Mouse (Mus musculus) splenic B cell, adult 2 months (primary cell): Measurements from ENCODE around the gene Otx2.

Experiments
- DNase-seq: peaks from one replicate; pipeline ENCODE4 v3.0.0-alpha.2; 2011; ENCODE audit warnings: low read depth, low spot score
- H3K27me3 ChIP-seq: 2 replicates; pipeline ENCODE4 v1.6.1; 2012; ENCODE audit warnings: mild to moderate bottlenecking, low read length, moderate library complexity, mixed read lengths; ENCODE audit not compliant: control insufficient read depth, poor library complexity, insufficient read depth, severe bottlenecking
- H3K36me3 ChIP-seq: 2 replicates; pipeline ENCODE4 v1.6.1; 2012; ENCODE audit warnings: mild to moderate bottlenecking, low read length, moderate library complexity, mixed read lengths; ENCODE audit not compliant: control insufficient read depth, poor library complexity, insufficient read depth, severe bottlenecking

The Otx2 gene

GRCm38 (mm10) chr14:48672611-48673176 is 925 bp downstream of the Otx2 start:
- Histone ChIP-seq H3K27me3 (peaks cover 2% of the 10 kb centered on the region), H3K36me3 (no peaks in the 10 kb centered on the region)
- no peak for DNase-seq

GRCm38 (mm10) chr14:48671480-48672240 is 2.0 kb downstream of the Otx2 start:
- DNase-seq = no peak

GRCm38 (mm10) chr14:48670761-48671479 is 2.7 kb downstream of the Otx2 start:
- no peak for DNase-seq
- Histone ChIP-seq H3K27me3 (peaks cover 2% of the 10 kb centered on the region), H3K36me3 (no peaks in the 10 kb centered on the region)

More at GRCm38 (mm10) chr14:48671480-48672240, 2.0 kb downstream of the Otx2 start:
- Histone ChIP-seq H3K36me3 (no peaks in the 10 kb centered on the region), H3K27me3 (peaks cover 2% of the 10 kb centered on the region)

- H3K27me3 ChIP-seq = peaks cover 2% of the 10 kb centered on the region
- DNase-seq = no peak
- H3K36me3 ChIP-seq = no peaks in the 10 kb centered on the region
Measured at GRCm38 (mm10) chr14:48670258-48670630, 3.4 kb downstream of the Otx2 start.

- DNase-seq = no peak
Measured at GRCm38 (mm10) chr14:48669541-48670257, 3.9 kb downstream of the Otx2 start.

DNA sequence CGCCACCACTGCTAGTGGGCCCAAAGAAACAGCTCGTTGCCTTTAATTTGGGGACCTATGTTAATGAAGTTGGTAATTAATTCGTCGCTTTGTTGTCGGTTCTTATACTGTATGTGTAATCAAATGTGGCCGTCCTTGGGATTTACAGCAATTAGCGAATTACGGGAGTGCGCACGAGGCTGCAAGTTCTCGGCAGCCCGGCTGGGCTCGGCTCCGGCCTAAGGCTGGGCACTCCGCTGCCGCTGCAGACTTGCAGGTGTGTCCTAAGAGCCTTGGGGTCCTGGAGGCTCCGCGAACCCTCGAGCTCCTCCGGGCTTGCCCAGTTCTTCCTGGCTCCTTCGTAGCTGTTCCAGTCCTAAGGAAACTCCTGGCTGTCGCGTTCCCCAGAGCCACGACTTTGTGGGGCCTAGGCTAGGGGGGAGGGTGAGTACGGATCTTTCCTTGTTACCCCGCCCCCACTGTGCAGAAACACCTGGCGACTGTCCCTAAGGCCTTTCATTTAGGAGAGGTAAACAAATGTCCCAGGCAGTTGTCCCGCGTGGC is 4.8 kb downstream of the Otx2 start:
- H3K27me3 ChIP-seq = peaks cover 2% of the 10 kb centered on the region
- no peaks in the 10 kb centered on the region for H3K36me3 ChIP-seq
- no peak for DNase-seq

More at GRCm38 (mm10) chr14:48669541-48670257, 3.9 kb downstream of the Otx2 start:
- peaks cover 2% of the 10 kb centered on the region for H3K27me3 ChIP-seq
- no peaks in the 10 kb centered on the region for H3K36me3 ChIP-seq

- Histone ChIP-seq H3K27me3 (peaks cover 2% of the 10 kb centered on the region), H3K36me3 (no peaks in the 10 kb centered on the region)
- DNase-seq = no peak
Measured at GRCm38 (mm10) chr14:48668051-48668481, 5.6 kb downstream of the Otx2 start.

GRCm38 (mm10) chr14:48667396-48667795 is 6.2 kb downstream of the Otx2 start:
- no peak for DNase-seq
- H3K36me3 ChIP-seq = no peaks in the 10 kb centered on the region
- peaks cover 2% of the 10 kb centered on the region for H3K27me3 ChIP-seq

DNA sequence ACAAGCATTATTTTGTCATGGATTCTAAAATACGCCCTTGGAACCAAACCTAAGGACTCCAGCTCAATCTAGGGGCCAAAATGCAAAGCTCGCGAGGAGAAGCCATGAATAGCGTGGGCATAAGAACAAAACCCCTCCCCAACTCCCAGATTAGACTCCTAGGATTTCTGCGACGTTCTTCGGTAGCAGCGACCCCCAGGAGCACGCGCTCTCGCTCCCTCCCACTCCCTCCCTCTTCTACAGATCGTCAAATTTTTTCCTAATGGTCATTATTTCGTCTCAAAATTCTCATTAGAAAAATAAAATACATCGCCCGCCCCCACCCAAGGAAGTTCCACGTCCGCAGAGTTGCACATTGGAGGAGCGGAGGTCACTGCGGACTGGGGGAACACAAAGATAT is 6.8 kb downstream of the Otx2 start:
- H3K36me3 ChIP-seq = no peaks in the 10 kb centered on the region
- H3K27me3 ChIP-seq = peaks cover 2% of the 10 kb centered on the region
- DNase-seq = no peak

DNA sequence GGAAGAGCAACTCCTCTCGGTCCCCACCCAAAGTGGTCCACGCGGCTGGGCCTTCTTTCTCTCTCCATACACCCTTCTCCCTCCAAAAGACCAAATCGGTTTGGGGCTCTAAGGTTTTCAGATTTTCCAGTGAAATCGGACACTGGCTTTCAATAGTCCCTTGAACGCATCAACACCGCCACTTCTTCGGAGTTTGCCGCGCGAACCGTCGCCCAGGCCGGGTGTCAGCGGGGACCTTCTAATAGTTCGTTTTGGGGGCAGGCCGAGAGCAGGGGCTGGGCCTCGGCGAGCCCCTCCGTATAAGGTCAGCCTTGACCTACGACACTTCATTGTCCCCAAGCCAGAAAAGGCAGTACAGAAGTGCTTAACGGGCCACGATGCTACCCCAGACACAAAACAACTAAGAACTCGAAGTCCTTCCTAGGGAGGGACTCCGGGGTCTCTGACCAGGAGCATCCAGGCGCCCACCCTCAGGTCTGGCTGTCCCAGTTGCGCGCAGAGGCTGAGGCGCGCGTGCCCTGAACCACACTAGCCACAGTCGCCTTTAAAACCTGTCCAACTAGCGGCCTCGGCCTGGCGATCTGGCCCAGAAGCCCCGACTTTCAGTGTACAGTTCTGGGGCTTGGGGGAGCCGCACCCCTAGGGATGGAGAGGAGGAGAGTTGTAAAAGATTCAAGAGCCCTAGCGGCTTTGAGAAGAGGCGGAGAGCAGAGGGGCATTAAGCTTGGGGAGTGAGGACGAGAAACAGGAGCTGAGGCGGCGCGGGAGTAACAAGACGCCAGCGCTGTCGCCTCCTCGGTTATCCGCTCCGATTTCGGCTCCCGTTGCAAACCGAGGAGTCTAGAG is 7.6 kb downstream of the Otx2 start:
- DNase-seq = no peak
- no peaks in the 10 kb centered on the region for H3K36me3 ChIP-seq
- H3K27me3 ChIP-seq = peaks cover 2% of the 10 kb centered on the region

DNA sequence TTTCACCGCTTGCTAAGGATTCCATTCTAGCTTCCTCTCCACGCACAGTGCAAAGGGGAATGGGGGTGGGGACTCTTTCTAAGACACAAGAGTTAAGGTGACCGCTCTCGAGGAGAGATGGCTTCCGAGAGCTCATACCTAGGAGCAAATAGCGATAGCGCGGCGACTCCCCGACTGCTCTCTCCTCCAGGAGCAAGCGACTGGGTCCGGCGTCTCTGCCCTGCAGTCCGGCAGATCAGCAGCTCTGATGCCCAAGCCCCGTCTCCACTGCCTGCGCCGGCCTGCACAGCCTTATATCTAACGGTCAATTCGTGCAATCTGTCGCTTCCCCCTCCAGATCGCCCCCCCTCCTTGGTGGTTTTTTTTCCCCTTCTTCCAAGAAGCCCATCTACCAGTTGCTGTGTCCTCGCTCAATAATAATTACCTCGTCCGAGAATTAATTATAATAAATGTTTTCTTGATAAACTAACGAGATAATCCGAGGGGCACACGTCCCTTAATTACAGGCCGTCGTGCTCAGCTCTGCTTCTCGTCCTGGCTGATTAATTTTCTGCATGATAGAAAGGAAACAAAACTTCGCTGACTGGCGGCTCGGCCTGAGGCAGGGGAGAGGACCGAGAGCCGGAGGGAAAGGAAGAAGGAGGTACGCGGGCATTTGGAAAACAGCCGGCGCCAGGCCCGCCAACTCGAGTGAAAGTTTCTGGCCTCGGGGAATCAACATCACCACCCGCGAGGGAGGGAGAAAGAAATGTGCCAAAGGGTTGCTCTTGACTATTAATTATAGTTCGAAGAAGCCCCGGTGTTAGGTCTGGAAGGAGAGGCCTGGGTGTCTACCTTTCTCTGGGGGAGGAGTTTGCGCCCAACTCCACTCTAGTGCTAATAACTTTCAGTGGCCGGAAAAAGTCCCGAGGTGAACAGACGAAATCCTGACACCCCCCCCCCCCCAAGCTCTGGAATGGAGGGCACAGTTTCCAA is 8.5 kb downstream of the Otx2 start:
- no peaks in the 10 kb centered on the region; the same call in 1 of the 2 replicates for H3K27me3 ChIP-seq
- no peaks in the 10 kb centered on the region for H3K36me3 ChIP-seq
- DNase-seq = no peak

GRCm38 (mm10) chr14:48664001-48664810 is 9.4 kb downstream of the Otx2 start:
- DNase-seq = no peak
- H3K36me3 ChIP-seq = no peaks in the 10 kb centered on the region
- no peaks in the 10 kb centered on the region; the same call in 1 of the 2 replicates for H3K27me3 ChIP-seq
